Mouse (Mus musculus): ENCODE measurements around the gene Pih1h3b. TPM values are rescaled to one million over a fixed set of nuclear protein-coding genes. Genes with fewer than 3 reads are reported as not detected.

Gene Pih1h3b
- total RNA-seq (2012; rRNA removed) = not detected in 2 replicates

DNA sequence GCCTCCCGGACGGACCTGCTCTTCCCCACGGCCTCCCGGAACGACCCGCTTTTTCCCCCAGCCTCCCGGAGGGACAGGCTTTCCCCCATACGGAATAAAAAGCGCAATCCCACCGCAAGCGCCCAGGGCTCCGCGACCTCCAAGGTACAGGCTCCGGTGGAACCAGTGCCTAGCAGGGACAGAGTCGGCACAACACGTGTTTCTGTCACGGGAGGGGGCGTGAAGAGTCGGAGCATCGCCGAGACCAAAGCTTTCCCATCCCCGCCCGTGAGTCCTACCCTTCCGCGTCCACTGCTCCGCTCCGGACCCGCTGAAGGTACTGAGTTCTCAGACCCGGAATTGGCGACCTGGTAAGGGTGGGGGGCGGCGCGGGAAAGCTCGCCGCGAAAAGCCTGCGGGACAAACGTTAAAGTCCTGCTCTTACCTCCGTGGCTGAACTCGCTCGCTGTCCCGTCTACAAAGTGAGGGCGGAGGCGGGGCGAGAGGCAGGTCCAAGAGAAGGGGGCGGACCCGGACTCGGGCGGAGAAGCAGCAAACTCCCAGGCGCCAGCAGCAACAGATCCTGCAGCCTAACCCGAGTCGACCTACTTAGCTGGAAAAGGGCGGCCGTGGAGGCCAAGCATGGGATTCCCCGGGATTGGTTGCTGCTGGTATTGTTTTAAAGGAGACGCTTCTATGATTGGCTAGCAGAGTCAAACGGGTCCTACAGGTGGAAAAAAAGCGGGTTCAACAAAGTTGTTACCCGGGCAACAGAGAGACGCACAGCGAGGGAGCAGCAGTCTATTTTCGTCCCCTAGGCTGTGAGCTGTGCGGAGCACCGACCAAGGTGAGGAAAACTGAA lies at the start of gene Pih1h3b, which contains the start of gene Nup62cl:
Pih1h3b (plus strand) TSS at position 745 of the 841 bp plus-strand sequence.
Nup62cl (minus strand) TSS at position 578 of the 841 bp plus-strand sequence.
- in situ Hi-C loops (cut with MboI; ENCODE audit: low sequenced_read_pairs in 2 of 2, unreplicated experiment in 2 of 2) = no loop called here
- Histone ChIP-seq H3K9ac (ENCODE audit: insufficient read depth, low read depth, low read length, poor library complexity, severe bottlenecking) (peak within 1 kb of the TSS; percentile 83), H3K36me3 (ENCODE audit: control insufficient read depth, insufficient read depth, low read length, poor library complexity, severe bottlenecking) (no peaks in the 10 kb centered on the region)

GRCm38 (mm10) chrX:140060886-140061874 lies 1.5 kb upstream of the Pih1h3b start:
- Histone ChIP-seq H3K9me3 (ENCODE audit: control insufficient read depth, insufficient read depth, low read depth, low read length) (no peaks in the 10 kb centered on the region), H3K36me3 (ENCODE audit: control insufficient read depth, insufficient read depth, low read length, poor library complexity, severe bottlenecking) (no peaks in the 10 kb centered on the region), H3K9ac (ENCODE audit: insufficient read depth, low read depth, low read length, poor library complexity, severe bottlenecking) (peak overlapping the region; percentile 83), H3K4me1 (ENCODE audit: control insufficient read depth in 2 of 2, insufficient read depth in 2 of 2, low read length in 2 of 2, poor library complexity in 1 of 2) (no peaks in the 10 kb centered on the region), H3K4me3 (ENCODE audit: insufficient read depth in 1 of 2, low read depth in 1 of 2, low read length in 2 of 2, poor library complexity in 1 of 2, severe bottlenecking in 1 of 2) (peak overlapping the region; percentile 72 to 84), H3K27ac (ENCODE audit: insufficient read depth, low read depth, low read length, poor library complexity, severe bottlenecking) (no peak overlapping the region)
- TF ChIP-seq HCFC1 (IDR thresholded peaks at IDR 0.05; ENCODE audit: borderline replicate concordance, insufficient read depth, low read length) (no peak), CHD2 (IDR thresholded peaks at IDR 0.05; ENCODE audit: low read depth, low read length) (no peak), ZC3H11A (IDR thresholded peaks at IDR 0.05; ENCODE audit: borderline replicate concordance, low read depth, low read length) (no peak), MAFK (IDR thresholded peaks at IDR 0.05; ENCODE audit: insufficient read depth, low read depth, low read length) (no peak), ZNF384 (IDR thresholded peaks at IDR 0.05; ENCODE audit: low read depth, low read length) (no peak)
- DNase-seq (ENCODE audit: low read depth, low spot score) = peak; percentile 4
- in situ Hi-C loops (cut with MboI; ENCODE audit: low sequenced_read_pairs in 2 of 2, unreplicated experiment in 2 of 2) = no loop called here

More for the DNA sequence above, at the start of gene Pih1h3b, which contains the start of gene Nup62cl:
- Histone ChIP-seq H3K4me1 (ENCODE audit: control insufficient read depth in 2 of 2, insufficient read depth in 2 of 2, low read length in 2 of 2, poor library complexity in 1 of 2) (no peaks in the 10 kb centered on the region), H3K27ac (ENCODE audit: insufficient read depth, low read depth, low read length, poor library complexity, severe bottlenecking) (peak within 1 kb of the TSS; percentile 43; the same call in 1 of the 2 replicates), H3K9me3 (ENCODE audit: control insufficient read depth, insufficient read depth, low read depth, low read length) (no peaks in the 10 kb centered on the region), H3K4me3 (ENCODE audit: insufficient read depth in 1 of 2, low read depth in 1 of 2, low read length in 2 of 2, poor library complexity in 1 of 2, severe bottlenecking in 1 of 2) (peak within 1 kb of the TSS; percentile 84 to 87)
- DNase-seq (ENCODE audit: low read depth, low spot score) = peak; percentile 72
- TF ChIP-seq MAFK (IDR thresholded peaks at IDR 0.05; ENCODE audit: insufficient read depth, low read depth, low read length) (no peak), HCFC1 (IDR thresholded peaks at IDR 0.05; ENCODE audit: borderline replicate concordance, insufficient read depth, low read length) (no peak), CHD2 (IDR thresholded peaks at IDR 0.05; ENCODE audit: low read depth, low read length) (no peak), ZC3H11A (IDR thresholded peaks at IDR 0.05; ENCODE audit: borderline replicate concordance, low read depth, low read length) (no peak), ZNF384 (IDR thresholded peaks at IDR 0.05; ENCODE audit: low read depth, low read length) (no peak)

- no peak overlapping the region for H3K9ac ChIP-seq (ENCODE audit: insufficient read depth, low read depth, low read length, poor library complexity, severe bottlenecking)
- in situ Hi-C loops (cut with MboI; ENCODE audit: low sequenced_read_pairs in 2 of 2, unreplicated experiment in 2 of 2) = no loop called here
- no peak for DNase-seq (ENCODE audit: low read depth, low spot score)
- no peaks in the 10 kb centered on the region for H3K9me3 ChIP-seq (ENCODE audit: control insufficient read depth, insufficient read depth, low read depth, low read length)
- TF ChIP-seq ZC3H11A (IDR thresholded peaks at IDR 0.05; ENCODE audit: borderline replicate concordance, low read depth, low read length) = no peak
- no peak for TF ChIP-seq MAFK (IDR thresholded peaks at IDR 0.05; ENCODE audit: insufficient read depth, low read depth, low read length)
- no peak for TF ChIP-seq HCFC1 (IDR thresholded peaks at IDR 0.05; ENCODE audit: borderline replicate concordance, insufficient read depth, low read length)
- no peak for TF ChIP-seq ZNF384 (IDR thresholded peaks at IDR 0.05; ENCODE audit: low read depth, low read length)
- no peak for TF ChIP-seq CHD2 (IDR thresholded peaks at IDR 0.05; ENCODE audit: low read depth, low read length)
- H3K36me3 ChIP-seq (ENCODE audit: control insufficient read depth, insufficient read depth, low read length, poor library complexity, severe bottlenecking) = no peaks in the 10 kb centered on the region
- no peak overlapping the region for H3K4me3 ChIP-seq (ENCODE audit: insufficient read depth in 1 of 2, low read depth in 1 of 2, low read length in 2 of 2, poor library complexity in 1 of 2, severe bottlenecking in 1 of 2)
- H3K27ac ChIP-seq (ENCODE audit: insufficient read depth, low read depth, low read length, poor library complexity, severe bottlenecking) = no peak overlapping the region
- H3K4me1 ChIP-seq (ENCODE audit: control insufficient read depth in 2 of 2, insufficient read depth in 2 of 2, low read length in 2 of 2, poor library complexity in 1 of 2) = no peaks in the 10 kb centered on the region
Measured at GRCm38 (mm10) chrX:140082535-140082934, 19.9 kb downstream of the Pih1h3b start.

GRCm38 (mm10) chrX:140094066-140094465 lies 31.4 kb downstream of the Pih1h3b start:
- peak; percentile 2 for DNase-seq (ENCODE audit: low read depth, low spot score)
- H3K36me3 ChIP-seq (ENCODE audit: control insufficient read depth, insufficient read depth, low read length, poor library complexity, severe bottlenecking) = no peaks in the 10 kb centered on the region
- no peaks in the 10 kb centered on the region for H3K4me1 ChIP-seq (ENCODE audit: control insufficient read depth in 2 of 2, insufficient read depth in 2 of 2, low read length in 2 of 2, poor library complexity in 1 of 2)
- no peak for TF ChIP-seq ZNF384 (IDR thresholded peaks at IDR 0.05; ENCODE audit: low read depth, low read length)
- no peak for TF ChIP-seq HCFC1 (IDR thresholded peaks at IDR 0.05; ENCODE audit: borderline replicate concordance, insufficient read depth, low read length)
- TF ChIP-seq ZC3H11A (IDR thresholded peaks at IDR 0.05; ENCODE audit: borderline replicate concordance, low read depth, low read length) = no peak
- no peak for TF ChIP-seq CHD2 (IDR thresholded peaks at IDR 0.05; ENCODE audit: low read depth, low read length)
- TF ChIP-seq MAFK (IDR thresholded peaks at IDR 0.05; ENCODE audit: insufficient read depth, low read depth, low read length) = no peak
- H3K4me3 ChIP-seq (ENCODE audit: insufficient read depth in 1 of 2, low read depth in 1 of 2, low read length in 2 of 2, poor library complexity in 1 of 2, severe bottlenecking in 1 of 2) = no peak overlapping the region
- H3K27ac ChIP-seq (ENCODE audit: insufficient read depth, low read depth, low read length, poor library complexity, severe bottlenecking) = no peak overlapping the region
- in situ Hi-C loops (cut with MboI; ENCODE audit: low sequenced_read_pairs in 2 of 2, unreplicated experiment in 2 of 2) = no loop called here
- H3K9me3 ChIP-seq (ENCODE audit: control insufficient read depth, insufficient read depth, low read depth, low read length) = no peaks in the 10 kb centered on the region
- H3K9ac ChIP-seq (ENCODE audit: insufficient read depth, low read depth, low read length, poor library complexity, severe bottlenecking) = no peak overlapping the region

Other genes with a start within 250 kb of the Pih1h3b start
- 3.4 and 8.0 TPM in 2 replicates for gene Morc4, start 191.2 kb upstream of the Pih1h3b start, total RNA-seq (2012; rRNA removed)
- gene Rbm41, start 64.3 kb upstream of the Pih1h3b start, total RNA-seq (2012; rRNA removed) = 20.7 and 20.8 TPM in 2 replicates
- 62.8 and 112 TPM in 2 replicates for gene Nup62cl, start 167 bp upstream of the Pih1h3b start, total RNA-seq (2012; rRNA removed)

Data from ES-E14 (cell line).